Mouse (Mus musculus): ENCODE measurements around the gene Kcnj2.

DNA sequence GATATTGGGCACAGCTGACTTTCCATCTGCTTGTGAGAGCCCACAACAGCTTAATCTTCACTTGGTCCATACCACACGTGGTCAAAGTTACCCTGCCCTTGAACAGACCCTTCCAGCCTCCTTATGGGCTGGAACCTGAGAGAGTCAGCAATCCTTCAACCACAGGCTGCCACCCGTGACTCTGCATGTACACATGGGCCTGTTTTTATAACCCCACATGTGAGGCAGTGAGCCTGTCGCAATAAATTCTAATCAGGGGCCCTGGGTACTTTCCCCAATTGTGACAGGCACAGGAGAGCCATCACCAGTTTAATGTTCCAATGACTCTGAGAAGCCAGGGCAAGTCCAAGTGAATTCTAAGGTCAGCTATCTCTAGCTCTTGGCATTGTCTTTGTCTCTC, 22.8 kb downstream of the Kcnj2 start:
- TF ChIP-seq POLR2A (IDR thresholded peaks at IDR 0.05; ENCODE audit: extremely low read depth, insufficient read depth, low read length) (no peak), CTCF (IDR thresholded peaks at IDR 0.05; ENCODE audit: low read depth, low read length) (no peak)
